Mouse (Mus musculus): ENCODE results near the gene Rph3al. TPM values are rescaled to one million over a fixed set of nuclear protein-coding genes. Genes with fewer than 3 reads are reported as not detected.

Rph3al gene
- 10 to 100 TPM in 1 of 2 experiments, 1 to 10 TPM in 1; 7.4 to 10.0 TPM for total RNA-seq (2021)
- long read RNA-seq, experiment 1, partial matches to known transcripts: 1 of 13 reads
- long read RNA-seq, experiment 1, other reads (novel, unspliced or antisense): 10 of 13 reads
- long read RNA-seq, experiment 2: 0 reads

DNA sequence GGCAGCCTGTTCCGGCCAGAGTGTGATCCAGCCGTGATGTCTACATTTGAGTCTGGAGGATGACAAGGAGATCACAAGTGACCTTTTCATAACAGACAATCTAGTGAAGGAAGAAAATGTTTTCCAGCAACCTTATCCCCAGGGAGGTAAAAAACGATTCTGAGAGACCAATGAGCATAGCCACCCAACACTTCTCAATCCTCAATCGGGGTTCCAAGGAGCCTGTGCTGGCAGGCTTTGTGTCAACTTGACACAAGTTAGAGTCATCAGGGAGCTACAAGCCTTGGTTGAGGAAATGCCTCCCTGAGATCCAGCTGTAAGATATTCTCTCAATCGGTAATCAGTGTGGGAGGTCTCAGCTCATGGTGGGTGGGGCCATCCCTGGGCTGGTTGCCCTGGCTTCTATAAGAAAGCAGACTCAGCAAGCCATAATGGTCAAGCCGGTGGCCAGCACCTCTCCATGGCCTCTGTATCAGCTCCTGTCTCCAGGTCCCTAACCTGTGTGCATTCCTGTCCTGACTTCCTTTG is at the start of gene Rph3al:
Gene Rph3al (minus strand): TSS at position 51 of the 528 bp plus-strand sequence.
- peak; percentile 59 to 78 for DNase-seq

DNA sequence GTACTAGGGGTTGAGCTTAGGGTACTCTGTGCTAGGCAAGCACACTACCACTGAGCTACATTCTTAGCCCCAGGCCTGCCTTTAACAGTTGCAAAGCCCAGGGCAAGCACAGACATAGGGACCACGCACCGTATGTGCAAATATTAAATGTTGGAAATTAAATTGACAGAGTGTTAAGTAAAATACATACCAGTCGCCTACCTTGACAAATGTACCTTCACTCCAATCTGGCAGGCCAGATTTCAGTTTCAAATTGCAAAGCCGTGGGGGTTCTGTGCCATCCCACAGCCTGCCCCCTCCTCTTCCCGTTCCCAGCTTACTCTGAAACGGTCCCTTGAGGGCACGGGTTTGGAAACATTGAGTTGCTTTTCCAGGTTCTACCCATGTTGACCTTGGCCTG is 47.7 kb upstream of the Rph3al start:
- DNase-seq: no peak

DNA sequence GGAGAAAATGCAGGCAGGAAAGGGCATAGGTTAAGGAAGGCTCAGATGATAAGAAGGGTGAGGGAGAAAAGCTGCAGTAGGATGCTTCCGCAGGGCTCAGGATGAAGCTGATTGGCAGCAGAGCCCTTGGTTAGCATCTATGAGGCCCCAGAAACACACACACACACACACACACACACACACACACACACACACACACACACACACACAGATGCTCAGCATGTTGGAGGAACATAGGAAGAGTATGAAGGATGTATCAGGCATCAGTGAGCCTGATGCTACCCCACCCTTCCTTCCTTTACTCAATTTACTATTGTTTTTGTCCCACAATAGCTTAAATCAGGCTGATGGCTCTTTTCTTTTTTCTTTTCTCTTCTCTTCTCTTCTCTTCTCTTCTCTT is 46.4 kb upstream of the Rph3al start:
- no peak for DNase-seq

DNA sequence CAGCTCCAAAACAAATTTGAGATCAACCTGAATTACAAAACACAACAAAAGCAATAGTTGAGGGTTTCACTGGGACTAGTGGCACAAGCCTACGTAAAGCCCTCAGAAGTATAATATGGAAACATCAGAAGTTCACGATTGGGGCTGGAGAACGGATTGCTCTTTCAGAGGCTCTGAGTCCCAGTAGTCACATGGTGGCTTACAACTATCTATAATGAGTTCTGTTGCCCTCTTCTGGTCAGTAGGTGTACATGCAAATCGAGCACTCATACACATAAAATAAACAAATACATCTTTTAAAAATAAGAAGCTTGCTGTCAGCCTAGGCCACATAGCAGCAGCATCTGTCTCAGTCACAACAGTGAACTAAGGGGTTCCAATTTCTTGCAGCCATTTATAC is 45.0 kb upstream of the Rph3al start:
- DNase-seq: no peak

DNA sequence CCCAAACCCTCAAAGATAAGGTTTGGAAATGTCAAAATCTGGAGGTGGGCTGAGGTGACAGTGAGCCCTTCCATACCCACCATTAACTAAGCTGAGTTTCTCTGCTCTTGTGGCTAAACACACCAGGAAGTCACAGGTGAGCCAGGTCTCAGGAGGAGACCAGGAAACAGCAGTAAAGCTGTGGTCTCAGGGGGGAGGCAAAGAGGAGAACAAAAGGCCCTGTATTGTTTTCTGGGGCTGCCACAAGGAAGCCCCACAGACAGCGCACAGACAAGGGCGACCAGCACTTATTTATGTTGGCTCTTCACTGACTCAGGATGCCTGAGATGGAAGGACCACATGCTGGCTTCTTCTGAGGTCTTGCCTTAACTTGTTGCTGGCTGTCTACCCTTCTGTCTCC is 42.2 kb upstream of the Rph3al start:
- DNase-seq: no peak

DNA sequence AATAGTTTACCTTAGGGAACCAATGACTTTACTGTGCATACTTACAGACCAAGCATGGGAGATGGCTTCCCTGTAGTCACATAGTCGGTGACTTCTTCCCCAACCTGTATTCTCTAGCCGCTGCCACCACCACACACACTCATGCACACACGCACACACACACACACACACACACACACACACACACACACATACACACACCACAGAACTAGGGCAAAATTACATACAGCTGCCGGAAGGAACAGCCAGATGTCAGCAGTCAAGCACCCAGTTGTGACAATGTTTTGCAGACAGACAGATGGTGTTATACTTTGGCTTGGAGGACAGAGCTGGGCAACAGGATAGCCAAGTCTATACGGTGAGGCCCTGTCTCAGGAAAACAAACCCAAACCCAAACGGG is 39.8 kb upstream of the Rph3al start:
- no peak for DNase-seq

DNA sequence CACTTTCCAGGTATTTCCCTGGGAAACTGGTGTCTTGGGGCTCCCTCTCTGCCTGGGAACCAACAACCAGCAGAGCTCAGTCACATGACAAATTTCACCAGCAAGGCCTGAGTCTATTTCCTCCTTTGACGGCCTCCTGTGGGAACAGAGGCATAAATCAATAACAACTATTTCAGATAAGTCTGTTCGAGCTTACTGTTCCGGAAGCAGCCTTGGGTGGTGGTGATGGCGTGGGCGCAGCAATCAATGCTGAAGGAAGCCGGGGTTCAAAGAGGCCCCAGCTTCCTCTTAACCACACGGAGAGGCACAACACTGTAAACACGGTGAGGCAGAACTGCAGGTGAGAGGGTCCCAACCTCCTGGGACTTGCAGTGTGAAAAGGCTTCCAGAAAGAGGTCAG is 38.5 kb upstream of the Rph3al start:
- DNase-seq: peak in 1 of 2 experiments; percentile 44

DNA sequence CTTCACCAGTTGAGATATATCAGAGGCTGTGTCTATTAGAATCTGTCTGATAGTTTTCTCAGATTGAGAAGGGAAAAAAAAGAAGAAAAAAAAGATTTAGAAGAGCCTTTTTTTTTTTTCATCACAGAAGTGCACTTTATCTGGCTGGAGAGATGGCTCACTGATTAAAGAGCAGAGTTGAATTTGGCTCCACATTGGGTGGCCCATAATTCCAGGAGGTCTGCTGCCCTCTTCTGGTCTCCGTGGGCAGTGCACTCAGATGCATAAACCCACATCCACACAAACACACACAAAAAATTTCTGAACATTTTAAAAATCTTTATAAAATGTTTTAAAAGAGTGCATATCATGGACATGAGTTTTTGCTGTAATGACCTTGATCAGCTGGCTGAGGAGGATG is 35.8 kb upstream of the Rph3al start:
- no peak for DNase-seq

DNA sequence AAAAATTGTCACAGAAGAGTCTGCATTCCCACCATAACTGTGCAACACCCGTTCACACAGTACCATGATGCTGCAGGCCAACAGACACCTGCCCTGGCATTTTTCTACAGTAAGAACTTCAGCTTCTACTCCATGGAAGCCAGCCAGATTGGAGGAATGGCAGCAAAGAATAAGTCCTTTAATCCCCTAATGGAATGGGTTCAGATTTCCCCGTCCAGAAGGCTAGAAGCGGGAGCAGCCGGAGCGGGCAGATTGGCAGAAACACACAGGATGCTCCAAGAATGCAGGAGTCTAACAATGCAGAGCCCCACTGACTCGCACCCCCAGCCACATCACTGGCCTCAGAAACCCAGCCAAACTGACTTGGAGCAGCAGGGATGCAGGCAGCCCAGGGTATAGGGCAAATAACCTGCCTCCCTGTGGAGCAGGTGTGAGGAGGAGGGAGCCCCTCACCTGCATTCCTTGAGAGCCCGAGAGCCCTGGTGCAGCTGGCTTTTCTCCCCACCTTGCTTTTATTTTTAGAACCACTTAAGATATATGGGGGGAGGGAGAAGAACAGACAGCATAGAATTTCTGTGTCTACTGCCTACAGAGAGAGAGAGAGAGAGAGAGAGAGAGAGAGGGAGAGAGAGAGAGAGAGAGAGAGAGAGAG is 34.8 kb upstream of the Rph3al start:
- DNase-seq: no peak

DNA sequence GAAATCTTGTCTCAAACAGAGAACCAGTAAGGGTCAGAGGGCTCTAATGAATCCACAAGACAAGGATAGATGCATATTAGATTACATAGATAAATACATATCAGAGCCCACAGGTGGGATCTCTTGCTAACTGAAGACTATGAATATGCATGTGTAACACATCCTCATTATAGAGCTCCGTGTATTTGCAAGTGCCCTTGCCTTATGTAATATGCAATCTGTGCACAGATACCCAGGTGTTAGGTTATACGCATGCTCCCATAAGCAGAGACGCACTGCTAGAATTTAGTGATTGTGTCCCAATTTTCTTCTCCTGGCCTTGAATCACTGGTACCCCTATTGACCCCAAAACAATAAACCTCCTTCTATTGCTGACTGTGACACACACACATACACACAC is 34.0 kb upstream of the Rph3al start:
- DNase-seq: no peak

DNA sequence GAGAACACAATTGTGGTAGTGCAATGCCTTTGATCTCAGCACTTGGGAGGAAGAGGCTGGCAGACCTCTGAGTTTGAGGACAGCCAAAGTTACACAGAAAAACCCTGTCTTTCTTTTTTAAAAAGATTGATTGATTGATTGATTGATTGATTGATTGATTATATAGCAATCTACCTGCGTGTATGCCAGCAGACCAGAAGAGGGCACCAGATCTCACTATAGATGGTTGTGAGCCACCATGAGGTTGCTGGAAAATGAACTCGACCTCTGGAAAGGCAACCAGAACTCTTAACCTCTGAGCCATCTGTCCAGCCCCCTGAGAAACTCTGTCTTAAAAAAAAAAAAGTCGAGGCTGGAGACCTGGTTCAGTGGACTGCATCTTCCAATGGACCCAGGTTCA is 32.4 kb upstream of the Rph3al start:
- no peak for DNase-seq

DNA sequence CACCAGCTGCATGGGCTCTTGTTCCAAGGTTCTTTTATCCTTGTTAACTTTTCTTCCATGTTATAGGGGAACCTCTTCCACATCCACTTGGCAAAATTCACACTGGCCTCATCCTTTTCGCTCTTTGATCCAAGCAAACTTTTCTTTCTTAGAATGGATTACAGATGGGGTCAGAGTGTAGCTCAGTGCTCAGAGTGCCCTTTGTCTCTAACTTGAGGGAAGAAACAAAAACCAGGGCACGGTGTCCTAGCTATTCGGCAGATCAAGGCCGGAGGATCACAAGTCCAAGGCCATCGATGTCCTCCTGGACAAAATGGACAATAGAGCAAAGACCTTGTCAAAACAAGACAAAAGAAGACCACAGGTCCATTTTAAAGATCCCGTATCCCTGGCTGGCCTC is 30.5 kb upstream of the Rph3al start:
- DNase-seq: no peak

DNA sequence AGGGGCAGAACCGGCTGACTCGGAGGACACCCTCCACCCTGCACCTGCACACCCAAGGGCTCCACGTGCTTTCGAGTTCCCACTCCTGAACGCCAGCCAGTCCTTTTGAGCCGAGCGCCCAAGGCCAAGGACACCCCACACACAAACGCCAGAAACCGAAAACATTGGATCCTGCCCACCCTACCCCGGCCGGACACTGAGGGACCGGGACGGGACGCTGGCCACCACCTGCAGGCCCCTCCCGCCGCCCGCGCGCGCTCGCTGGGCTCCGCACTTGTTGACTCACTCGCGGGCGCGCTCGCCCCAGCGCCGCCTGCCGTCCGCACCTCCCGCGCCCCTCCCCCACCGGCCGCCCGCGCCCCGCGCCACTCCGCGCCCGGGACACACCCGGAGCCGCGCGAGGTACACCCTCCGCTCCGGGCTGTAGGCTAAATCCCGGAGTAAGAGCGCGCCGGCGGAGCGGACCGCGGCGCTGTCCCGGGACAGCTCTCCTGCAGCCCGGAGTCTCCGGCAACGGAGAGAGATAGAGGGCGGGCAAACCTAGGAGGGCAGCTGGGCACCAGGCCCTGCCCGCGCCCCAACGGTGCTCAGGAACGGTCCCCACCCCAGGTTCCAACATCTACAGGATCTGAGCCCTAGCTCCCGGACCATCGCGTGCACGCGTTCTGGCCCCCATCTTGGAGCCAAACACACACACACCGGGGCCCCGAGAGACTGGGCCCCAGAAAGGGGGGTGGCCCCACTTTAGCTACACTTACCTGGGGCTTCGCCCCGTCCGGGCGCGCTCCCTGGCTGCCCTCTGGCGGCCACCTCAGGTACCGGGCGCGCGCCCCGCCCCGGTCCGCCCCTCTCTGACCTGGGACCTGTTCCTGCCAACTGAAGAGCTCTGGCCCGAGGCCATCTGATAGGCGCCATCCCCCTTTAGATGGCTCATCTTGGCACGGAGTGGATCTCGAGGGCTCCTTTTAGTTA is 28.5 kb upstream of the Rph3al start:
- peak; percentile 86 to 87 for DNase-seq

DNA sequence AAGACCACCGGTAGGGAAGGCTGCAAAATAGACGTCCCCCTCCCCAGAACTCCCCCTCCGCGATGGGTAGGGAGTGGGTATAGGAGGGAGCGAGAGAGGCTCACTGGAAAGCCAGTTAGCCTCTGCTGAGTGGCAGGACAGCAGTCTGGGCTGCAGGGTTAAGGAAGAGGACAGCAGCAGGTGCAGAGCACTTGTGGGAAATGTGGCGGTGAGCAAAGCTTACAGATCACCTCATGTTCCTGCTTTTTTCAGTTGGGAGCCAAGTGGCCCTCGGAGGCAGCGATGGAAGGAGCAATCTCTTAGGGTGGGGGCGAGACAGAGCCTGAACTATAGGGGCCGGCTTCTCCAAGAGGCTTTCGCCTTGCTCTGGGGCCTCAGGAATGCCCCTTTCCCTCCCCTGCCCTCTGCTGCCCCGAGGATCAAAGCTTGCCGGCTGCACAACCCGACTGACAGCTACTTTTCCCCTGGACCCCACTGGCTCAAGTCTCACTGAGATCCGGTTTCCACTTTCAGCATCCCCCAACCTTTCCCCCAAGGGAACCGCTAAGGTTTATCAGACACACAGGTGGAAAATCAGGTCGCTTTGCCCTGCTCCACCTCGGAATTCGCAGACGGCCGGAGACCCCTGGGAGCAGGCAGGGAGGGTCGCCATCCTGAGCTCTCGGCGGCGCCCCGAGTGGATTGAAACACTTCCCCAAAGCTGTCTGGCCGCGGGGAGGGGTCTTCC is 27.6 kb upstream of the Rph3al start:
- DNase-seq: peak in 1 of 2 experiments; percentile 7

DNA sequence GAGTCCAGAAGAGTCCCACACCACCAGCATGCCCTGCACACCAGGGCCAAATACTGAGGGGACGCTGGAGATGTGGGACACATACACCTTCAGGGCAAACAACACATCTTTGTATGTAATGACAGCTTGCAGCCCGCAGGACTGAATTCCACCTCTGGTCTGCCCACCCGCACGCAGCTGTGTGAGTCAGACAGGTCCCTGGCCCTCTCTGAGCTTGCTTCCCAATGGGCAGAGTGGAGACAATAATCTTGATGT is 26.2 kb upstream of the Rph3al start:
- no peak for DNase-seq

DNA sequence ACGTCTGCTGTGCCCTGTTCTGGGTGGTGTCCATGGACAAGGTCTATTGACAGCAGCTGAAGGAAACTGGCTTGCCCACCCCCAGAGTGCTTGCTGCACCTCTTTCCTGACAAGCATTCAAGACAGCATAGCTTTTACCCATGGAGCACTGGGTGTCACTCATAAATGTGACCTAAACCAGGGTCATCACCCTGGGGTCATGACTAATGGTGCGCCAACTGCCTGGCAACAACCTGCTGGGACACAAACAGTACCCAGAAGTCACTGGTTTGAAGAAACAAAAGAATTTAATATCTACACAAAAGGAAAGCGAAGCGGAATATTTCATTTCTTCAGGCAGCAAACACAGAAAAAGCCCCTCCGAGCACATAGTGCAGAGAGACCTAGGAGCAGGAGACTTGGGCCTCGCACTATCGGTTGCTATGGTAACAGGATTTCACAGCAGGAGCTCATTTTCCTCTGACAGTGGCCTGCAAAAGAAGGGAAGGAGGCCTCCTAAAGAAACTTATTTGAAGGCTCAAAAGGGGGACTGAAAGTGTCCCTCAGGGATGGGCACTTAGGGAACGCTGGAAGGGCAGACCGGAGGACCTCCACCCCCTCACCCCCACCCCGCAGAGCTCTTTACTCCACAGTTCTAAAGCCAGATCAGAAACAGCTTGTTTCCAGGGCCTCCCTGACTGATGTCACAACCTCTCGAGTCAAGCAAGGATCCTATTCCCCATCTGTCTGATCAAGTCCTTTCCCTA is 25.7 kb upstream of the Rph3al start:
- no peak for DNase-seq

DNA sequence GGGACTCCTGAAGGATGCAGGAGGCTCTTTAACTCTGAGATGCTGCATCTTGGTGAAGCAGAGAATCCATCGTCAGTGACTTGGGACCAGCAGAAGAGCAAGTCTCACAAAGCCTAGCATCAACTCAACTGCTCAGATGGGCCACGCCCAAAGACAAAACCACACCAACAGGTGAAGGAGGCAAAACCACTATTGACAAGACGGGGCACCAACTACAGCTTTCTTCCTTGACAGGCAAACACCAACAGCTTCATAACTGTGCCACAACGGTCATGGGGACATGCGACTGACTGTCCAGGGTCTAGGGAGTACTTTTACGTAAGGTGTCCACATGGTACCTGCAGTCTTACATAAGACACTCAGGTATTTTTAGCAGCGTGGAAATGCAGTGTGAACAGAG is 23.6 kb upstream of the Rph3al start:
- no peak for DNase-seq

DNA sequence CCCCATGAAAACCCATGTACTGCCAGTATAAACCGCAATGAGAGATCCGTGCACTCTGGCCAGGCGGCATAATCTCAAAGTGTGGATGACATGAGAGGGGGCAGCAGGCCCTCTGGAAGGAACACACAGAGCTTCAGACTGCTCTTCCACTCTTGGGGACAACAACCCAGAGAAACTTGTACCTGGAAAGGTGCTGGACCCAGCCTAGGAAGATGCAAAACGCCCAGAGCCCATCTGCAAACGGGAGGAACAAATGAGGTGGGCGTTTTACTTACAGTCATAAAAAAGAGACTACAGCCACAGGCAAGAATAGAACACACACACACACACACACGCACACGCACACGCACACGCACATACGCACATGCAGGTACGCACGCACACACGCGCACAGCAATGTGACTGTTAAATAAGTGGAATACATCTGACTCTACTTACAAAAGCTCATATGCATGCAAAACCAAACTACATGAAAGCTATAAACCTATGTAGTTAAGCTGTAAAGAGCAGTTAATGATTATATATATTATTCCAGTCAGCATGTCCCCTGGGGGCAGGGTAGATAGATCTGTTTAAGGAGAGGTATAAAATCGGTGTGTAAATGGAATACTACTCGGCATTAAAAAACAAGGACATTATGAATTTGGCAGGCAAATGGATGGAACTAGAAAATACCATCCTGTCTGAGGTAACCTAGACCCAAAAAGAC is 19.0 kb upstream of the Rph3al start:
- DNase-seq: no peak

DNA sequence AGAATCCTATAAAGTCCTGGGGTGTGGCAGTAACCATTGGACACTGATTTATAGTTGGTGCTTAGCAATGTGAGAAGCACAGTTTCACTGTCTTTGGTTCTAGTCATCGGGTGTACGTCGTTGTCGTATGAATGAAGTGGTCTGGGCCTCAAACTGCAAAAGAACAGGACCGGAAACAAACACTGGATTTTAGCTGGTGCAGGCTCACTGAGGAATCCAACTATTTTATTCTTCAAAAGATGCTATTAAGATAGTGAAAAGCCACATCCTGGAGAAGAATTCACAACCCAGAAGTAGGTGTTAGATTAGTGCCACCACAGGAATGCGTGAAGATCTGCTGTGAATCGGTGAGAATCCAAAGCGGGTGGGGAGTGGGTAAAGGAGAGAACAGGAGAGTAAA is 18.4 kb upstream of the Rph3al start:
- no peak for DNase-seq

DNA sequence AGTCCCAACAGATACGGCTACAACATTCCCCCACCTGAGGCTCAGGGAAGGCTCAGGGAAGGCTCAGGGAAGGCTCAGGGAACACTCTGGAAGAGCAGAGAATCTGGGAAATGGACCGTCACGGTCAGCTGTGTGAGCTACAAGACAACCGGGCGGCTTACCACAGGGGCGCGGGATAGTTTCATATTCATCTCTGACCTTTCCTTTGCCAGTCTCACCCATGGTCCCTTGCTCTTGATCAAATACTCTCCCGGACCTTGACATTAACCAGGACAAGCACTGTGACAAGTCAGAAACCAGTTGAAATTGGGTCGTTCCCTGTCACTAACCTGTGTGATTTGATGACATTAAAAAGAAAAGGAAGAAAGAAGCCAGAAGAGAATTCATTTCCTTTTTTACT is 16.7 kb upstream of the Rph3al start:
- no peak for DNase-seq

DNA sequence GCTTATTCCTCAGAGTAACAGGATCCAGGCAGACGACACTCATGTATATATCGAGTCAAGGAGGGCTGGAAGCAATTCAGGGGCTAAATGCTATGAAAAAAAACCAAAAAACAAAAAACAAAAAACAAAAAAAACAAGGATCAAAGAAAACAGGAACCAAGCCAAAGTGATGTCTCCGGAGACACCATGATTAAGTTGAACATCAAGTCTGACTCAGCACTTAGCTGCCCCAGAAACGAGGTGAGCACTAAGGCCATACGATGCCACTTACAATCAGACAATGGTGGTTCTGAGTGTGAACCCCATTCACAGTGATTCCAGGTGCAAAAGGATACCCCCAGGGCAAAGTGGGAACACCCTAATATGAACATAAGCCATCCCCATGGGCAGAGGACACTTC is 13.7 kb upstream of the Rph3al start:
- no peak for DNase-seq
